Mouse (Mus musculus) WW6 (cell line): ENCODE measurements at regions not wholly inside any gene's neighbourhood (a gene's known extent, or its start where the extent isn't known, plus 50 kb on each side); places are given as distances from the start of the nearest gene placed in this dataset.
A peak's percentile ranks its signal among the peaks of the same experiment; 100 is the strongest.
"Not testable (repeated sequence)": the region's sequence is repeated elsewhere in the genome, so short reads cannot be mapped to it uniquely, and the experiment has no call there.

Experiments
- DNase-seq: peaks from one replicate; pipeline ENCODE4 v3.0.0-alpha.2; 2013; ENCODE audit warnings: low read depth, low spot score

- DNase-seq: not testable (repeated sequence)
These were observed 55.0 kb upstream of the Zfp990 start for GRCm38 (mm10) chr4:145455573-145455972.

DNA sequence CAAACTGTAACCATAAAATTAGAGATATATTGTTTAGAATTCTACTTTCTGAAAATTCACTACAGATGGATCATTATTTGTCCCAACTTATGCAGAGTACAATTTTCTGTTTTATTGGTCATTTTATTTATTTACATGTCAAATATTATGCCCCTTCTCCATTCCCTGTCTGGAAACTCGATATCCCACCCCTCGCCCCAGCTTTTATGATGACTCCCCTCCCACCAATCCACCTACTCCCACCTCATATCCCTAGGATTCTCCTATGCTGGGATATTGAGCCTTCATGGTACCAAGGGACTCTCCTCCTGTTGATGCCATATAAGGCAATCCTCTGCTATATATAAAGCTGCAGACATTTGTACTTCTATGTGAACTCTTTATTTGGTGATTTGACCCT lies 62.0 kb upstream of the Zfp990 start:
- no peak for DNase-seq

GRCm38 (mm10) chr4:145436718-145437117 lies 73.8 kb upstream of the Zfp990 start:
- not testable (repeated sequence) for DNase-seq

- no peak for DNase-seq
These were observed 76.0 kb upstream of the Zfp990 start for GRCm38 (mm10) chr4:145434519-145434918.

GRCm38 (mm10) chr4:145434071-145434470 lies 76.5 kb upstream of the Zfp990 start:
- DNase-seq: no peak

DNA sequence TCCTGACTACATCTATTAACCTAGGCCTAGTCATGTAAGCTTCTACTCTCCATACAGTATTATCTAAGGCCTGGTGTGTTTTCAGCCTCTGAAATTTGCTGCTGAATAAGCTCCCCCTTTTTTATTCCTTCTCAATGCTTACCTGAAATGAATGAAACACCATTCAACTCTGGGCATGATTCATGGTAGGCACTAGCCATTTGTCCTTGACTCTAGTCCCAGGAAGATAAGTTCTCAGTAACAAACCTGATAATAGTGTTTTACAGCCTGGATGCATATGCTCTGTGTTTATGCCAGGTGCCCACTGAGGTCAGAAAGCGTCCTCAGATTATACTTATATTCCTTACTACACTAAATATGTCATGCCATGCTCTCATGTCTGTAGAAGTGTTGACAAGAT lies 77.3 kb upstream of the Zfp990 start:
- not testable (repeated sequence) for DNase-seq

- peak; percentile 45 for DNase-seq
These were observed 78.4 kb upstream of the Zfp990 start for GRCm38 (mm10) chr4:145431910-145432765.

DNA sequence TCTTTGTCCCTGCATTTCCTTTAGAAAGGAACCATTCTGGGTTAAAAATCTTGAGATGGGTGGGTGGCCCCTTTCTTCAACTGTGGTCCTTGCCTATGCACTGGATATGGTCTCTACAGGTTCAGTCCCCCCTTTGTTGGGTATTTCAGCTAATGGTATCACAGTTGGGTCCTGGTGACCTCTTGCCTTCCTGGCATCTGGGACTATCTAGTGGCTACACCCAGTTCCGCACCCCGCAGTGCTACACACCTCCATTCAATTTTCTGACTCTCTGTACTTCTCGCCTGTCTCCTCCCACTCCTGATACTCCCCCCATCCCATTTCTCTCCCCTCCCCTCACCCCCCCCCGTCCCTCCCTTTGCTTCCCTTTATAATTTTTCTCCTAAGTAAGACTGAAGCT lies 92.7 kb upstream of the Zfp990 start:
- not testable (repeated sequence) for DNase-seq

DNA sequence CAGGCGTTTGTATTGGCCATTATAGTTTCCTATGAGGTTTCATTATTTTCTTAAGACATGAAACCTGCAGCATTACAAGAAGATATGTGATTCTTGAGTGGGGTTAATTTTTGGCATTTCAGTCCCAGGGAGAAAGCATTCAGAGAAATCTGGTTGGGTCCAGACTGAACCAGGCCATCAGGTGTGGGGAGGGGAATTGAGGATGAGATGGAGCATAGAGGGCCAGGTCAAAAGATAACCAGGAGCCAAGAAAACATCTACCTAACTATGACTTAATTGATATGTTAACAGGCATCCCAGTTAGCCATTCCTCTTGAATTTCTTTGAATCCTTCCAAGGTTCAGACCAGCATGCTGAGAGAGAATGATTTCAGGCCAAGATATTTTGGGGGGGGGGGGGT lies 96.2 kb upstream of the Tnfrsf8 start:
- no peak for DNase-seq

GRCm38 (mm10) chr4:145409796-145410475 lies 95.0 kb upstream of the Tnfrsf8 start:
- no peak for DNase-seq

- not testable (repeated sequence) for DNase-seq
These were observed 91.1 kb upstream of the Tnfrsf8 start for GRCm38 (mm10) chr4:145406050-145406449.

DNA sequence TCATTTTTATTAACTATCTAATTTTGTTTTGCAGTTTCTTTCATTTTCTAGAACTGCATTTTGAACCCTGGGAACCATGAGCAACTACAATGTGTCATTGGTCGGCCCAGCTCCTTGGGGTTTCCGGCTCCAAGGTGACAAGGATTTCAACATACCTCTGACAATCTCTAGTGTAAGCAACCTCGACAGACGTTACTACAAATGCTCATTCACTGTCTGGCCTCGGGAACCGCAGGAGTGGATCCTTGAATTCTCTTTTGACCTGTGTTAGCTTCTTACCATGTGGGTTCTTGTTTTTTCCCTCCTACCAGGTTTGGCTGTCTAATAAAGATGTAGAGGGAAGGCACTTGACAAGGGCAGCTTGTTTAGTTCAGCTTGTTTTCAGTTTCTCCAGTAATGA lies 89.3 kb upstream of the Tnfrsf8 start:
- DNase-seq: not testable (repeated sequence)

DNA sequence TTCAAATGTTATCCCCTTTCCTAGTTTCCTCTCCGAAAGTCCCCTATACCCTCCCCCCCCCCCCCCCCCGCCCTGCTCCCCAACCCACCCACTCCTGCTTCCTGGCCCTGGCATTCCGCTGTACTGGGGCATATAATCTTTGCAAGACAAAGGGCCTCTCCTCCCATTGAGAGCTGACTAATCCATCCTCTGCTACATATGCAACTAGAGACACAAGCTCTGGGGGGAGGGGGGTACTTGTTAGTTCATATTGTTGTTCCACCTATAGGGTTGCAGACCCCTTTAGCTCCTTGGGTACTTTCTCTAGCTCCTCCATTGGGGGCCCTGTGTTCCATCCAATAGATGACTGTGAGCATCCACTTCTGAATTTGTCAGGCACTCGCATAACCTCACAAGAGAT lies 63.9 kb upstream of the Tnfrsf8 start:
- DNase-seq: not testable (repeated sequence)

- not testable (repeated sequence) for DNase-seq
These were observed 62.5 kb upstream of the Tnfrsf8 start for GRCm38 (mm10) chr4:145377306-145378067.

GRCm38 (mm10) chr4:145369753-145370152 lies 54.8 kb upstream of the Tnfrsf8 start:
- DNase-seq: no peak

DNA sequence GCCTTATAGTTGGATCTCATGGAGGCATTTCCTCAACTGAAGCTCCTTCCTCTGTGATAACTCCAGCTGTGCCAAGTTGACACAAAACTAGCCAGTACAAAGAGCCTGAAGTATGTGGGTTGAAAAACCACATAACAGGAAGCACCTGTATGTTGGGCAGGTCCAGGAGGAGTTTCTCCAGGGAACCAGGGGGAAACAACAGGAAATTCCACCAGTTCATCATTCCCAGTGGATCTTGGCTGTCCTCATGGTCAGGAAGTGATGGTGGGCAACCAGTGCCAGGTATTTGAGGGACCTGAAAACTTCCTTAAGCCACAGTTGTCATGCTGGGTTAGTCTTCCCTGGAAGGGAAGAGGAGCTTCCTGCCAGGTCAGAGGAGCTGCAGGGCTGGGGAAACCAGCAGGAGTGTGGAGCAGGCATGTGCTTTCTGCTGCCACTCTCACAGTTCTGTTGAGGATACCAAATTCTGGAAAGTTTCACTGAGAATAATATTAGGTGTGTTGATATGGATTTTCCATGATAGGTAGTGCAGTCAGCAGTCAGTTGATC lies 52.4 kb upstream of the Tnfrsf8 start:
- DNase-seq: no peak

- DNase-seq: no peak
These were observed 51.3 kb upstream of the Tnfrsf8 start for GRCm38 (mm10) chr4:145366301-145366700.

GRCm38 (mm10) chr4:145365793-145366192 lies 50.8 kb upstream of the Tnfrsf8 start:
- DNase-seq: not testable (repeated sequence)
